Mouse (Mus musculus) intestine, postnatal 0 days (tissue): ENCODE results near the gene Coch. TPM values are rescaled to one million over a fixed set of nuclear protein-coding genes. Genes with fewer than 3 reads are reported as not detected.
A peak's percentile ranks its signal among the peaks of the same experiment; 100 is the strongest.

Experiments
- ATAC-seq: fragments of 200-750 bp; cut with Nextera tagmentation; 2 replicates; pipeline ENCODE4 v1.8.0; 2017; ENCODE audit warnings: mild to moderate bottlenecking, moderate TSS enrichment, moderate library complexity
- H3K27ac ChIP-seq: fragments of 300-500 bp; sonication (generic); 2 replicates; pipeline ENCODE4 v1.5.1; 2014; ENCODE audit warnings: mild to moderate bottlenecking, low read depth, low read length, moderate library complexity
- H3K27me3 ChIP-seq: fragments of 300-500 bp; sonication (generic); replicated peaks from 2 replicates; pipeline ENCODE4 v1.6.1; 2014; ENCODE audit warnings: low read length, mixed read lengths; ENCODE audit not compliant: control insufficient read depth, insufficient read depth
- H3K36me3 ChIP-seq: fragments of 300-500 bp; sonication (generic); 2 replicates; pipeline ENCODE4 v1.6.1; 2014; ENCODE audit warnings: mild to moderate bottlenecking, moderate library complexity; ENCODE audit not compliant: control insufficient read depth, insufficient read depth
- H3K4me1 ChIP-seq: fragments of 300-500 bp; sonication (generic); replicated peaks from 2 replicates; pipeline ENCODE4 v1.6.1; 2014; ENCODE audit warnings: antibody characterized with exemption, low read length, mixed read lengths; ENCODE audit not compliant: control insufficient read depth, insufficient read depth
- H3K4me2 ChIP-seq: fragments of 300-500 bp; sonication (generic); replicated peaks from 2 replicates; pipeline ENCODE4 v1.6.1; 2014; ENCODE audit warnings: low read depth, mild to moderate bottlenecking, moderate library complexity
- H3K4me3 ChIP-seq: fragments of 300-500 bp; sonication (generic); 2 replicates; pipeline ENCODE4 v1.5.1; 2014; ENCODE audit warnings: low read depth, low read length
- H3K9ac ChIP-seq: fragments of 300-500 bp; sonication (generic); 2 replicates; pipeline ENCODE4 v1.6.1; 2014; ENCODE audit warnings: mild to moderate bottlenecking, low read depth, low read length
- H3K9me3 ChIP-seq: fragments of 300-500 bp; sonication (generic); 2 replicates; pipeline ENCODE4 v1.6.1; 2016; ENCODE audit warnings: mixed run types; ENCODE audit not compliant: control insufficient read depth
- CTCF ChIP-seq: sonication (generic); IDR thresholded peaks from 2 replicates; pipeline ENCODE4 v1.5.1; 2016; ENCODE audit warnings: low read depth, mild to moderate bottlenecking, control low read depth, antibody characterized with exemption, moderate library complexity
- WGBS: fragments of 180-500 bp; shearing (Covaris S2); extraction: QIAGEN DNeasy Blood & Tissue Kit; methylation state at CpG from one replicate; pipeline ENCODE4 v1.1.7; 2014; 5-methylcytosine and 5-hydroxymethylcytosine counted together
- polyA plus RNA-seq: library from polyadenylated mRNA; unstranded; fragments of >200 nt; fragmentation: Nextera tagmentation; extraction: Ambion mirVana; gene quantifications from 2 replicates; pipeline ENCODE4 v1.2.1, GENCODE M21; 2015

Gene Coch
- polyA plus RNA-seq, 1 experiment from 2014 or later, result 0.89 TPM

GRCm38 (mm10) chr12:51603306-51603705, 10.2 kb downstream of the Coch start:
- no peak overlapping the region for H3K27ac ChIP-seq
- no peak for TF ChIP-seq CTCF
- no peaks in the 10 kb centered on the region for H3K27me3 ChIP-seq
- H3K4me1 ChIP-seq, result no peaks in the 10 kb centered on the region
- no peak for ATAC-seq
- H3K4me3 ChIP-seq, result no peak overlapping the region
- 92% methylated on average over 10 of the region's 10 CpGs for WGBS
- no peaks in the 10 kb centered on the region for H3K9me3 ChIP-seq
- no peak overlapping the region for H3K4me2 ChIP-seq
- no peak overlapping the region for H3K9ac ChIP-seq
- no peaks in the 10 kb centered on the region for H3K36me3 ChIP-seq

DNA sequence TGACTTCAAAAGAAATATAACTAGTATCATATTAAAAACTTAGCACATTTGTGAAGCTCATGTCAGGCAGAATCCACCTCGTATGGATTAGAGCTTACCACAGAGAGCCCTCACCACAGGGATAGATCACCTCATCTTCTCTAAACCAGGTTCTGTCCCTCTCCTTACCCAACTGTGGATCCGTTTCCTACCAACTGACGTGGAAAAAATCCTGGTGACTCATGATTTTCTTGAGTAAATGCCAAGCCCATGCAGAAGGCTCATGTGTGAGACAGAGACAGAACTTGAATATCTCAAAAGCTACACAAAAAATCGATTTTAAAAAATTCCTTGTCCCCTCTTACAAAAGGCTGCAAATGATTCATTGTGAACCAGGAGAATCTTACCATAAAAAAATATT, 13.0 kb downstream of the Coch start:
- Histone ChIP-seq H3K27ac (no peak overlapping the region), H3K27me3 (no peaks in the 10 kb centered on the region), H3K4me3 (no peak overlapping the region), H3K9ac (no peak overlapping the region), H3K4me1 (no peaks in the 10 kb centered on the region), H3K36me3 (peaks cover 10% of the 10 kb centered on the region), H3K4me2 (no peak overlapping the region), H3K9me3 (no peaks in the 10 kb centered on the region)
- ATAC-seq, result no peak
- WGBS, result 83% methylated on average over 4 of the region's 4 CpGs
- no peak for TF ChIP-seq CTCF

- Histone ChIP-seq H3K9ac (no peak overlapping the region), H3K27ac (no peak overlapping the region), H3K4me2 (no peak overlapping the region), H3K27me3 (no peaks in the 10 kb centered on the region), H3K4me3 (no peak overlapping the region), H3K4me1 (no peaks in the 10 kb centered on the region), H3K9me3 (no peaks in the 10 kb centered on the region), H3K36me3 (peaks cover 39% of the 10 kb centered on the region)
- TF ChIP-seq CTCF, result no peak
- WGBS, result 69% methylated on average over 5 of the region's 5 CpGs
- no peak for ATAC-seq
Measured at GRCm38 (mm10) chr12:51612361-51612760, 19.2 kb downstream of the Coch start.

DNA sequence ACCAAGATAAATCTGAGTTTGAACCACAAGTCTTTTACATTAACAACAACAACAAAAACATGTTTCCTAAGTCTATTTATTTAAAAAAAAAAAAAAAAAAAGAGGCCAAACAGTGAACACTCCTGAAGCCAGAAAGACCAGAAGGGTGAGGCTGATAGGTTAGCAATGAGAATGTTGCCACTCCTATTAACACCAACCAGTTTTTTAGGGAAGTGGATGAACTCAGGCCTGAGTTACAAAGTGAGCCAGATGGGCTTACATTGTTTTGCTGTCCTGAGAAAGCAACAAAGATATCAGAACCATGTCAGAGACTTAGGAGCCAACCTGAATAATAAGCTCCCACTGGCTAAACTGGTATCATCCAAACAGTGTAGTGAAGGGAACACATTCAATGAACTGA, 27.4 kb downstream of the Coch start:
- H3K9me3 ChIP-seq, result no peaks in the 10 kb centered on the region
- peaks cover 11% of the 10 kb centered on the region for H3K36me3 ChIP-seq
- no peak for ATAC-seq
- H3K4me2 ChIP-seq, result no peak overlapping the region
- H3K27me3 ChIP-seq, result no peaks in the 10 kb centered on the region
- H3K4me1 ChIP-seq, result no peaks in the 10 kb centered on the region
- no peak overlapping the region for H3K9ac ChIP-seq
- H3K27ac ChIP-seq, result no peak overlapping the region
- TF ChIP-seq CTCF, result no peak
- H3K4me3 ChIP-seq, result no peak overlapping the region

GRCm38 (mm10) chr12:51621161-51621560, 28.0 kb downstream of the Coch start:
- Histone ChIP-seq H3K4me2 (no peak overlapping the region), H3K4me1 (no peaks in the 10 kb centered on the region), H3K27me3 (no peaks in the 10 kb centered on the region), H3K4me3 (no peak overlapping the region), H3K9ac (no peak overlapping the region), H3K27ac (no peak overlapping the region), H3K9me3 (no peaks in the 10 kb centered on the region), H3K36me3 (peaks cover 11% of the 10 kb centered on the region)
- no peak for ATAC-seq
- no peak for TF ChIP-seq CTCF
- 85% methylated on average over 5 of the region's 5 CpGs for WGBS

GRCm38 (mm10) chr12:51622670-51623365, 29.7 kb downstream of the Coch start:
- no peak overlapping the region for H3K9ac ChIP-seq
- 80% methylated on average over 5 of the region's 5 CpGs for WGBS
- no peak for ATAC-seq
- no peaks in the 10 kb centered on the region for H3K4me1 ChIP-seq
- no peak overlapping the region for H3K27ac ChIP-seq
- H3K27me3 ChIP-seq, result no peaks in the 10 kb centered on the region
- no peak overlapping the region for H3K4me3 ChIP-seq
- peaks cover 8% of the 10 kb centered on the region; the same call in 1 of the 2 replicates for H3K36me3 ChIP-seq
- peak; percentile 46 for TF ChIP-seq CTCF
- H3K4me2 ChIP-seq, result no peak overlapping the region
- H3K9me3 ChIP-seq, result no peaks in the 10 kb centered on the region

- Histone ChIP-seq H3K36me3 (peaks cover 8% of the 10 kb centered on the region; the same call in 1 of the 2 replicates), H3K9me3 (no peaks in the 10 kb centered on the region), H3K4me2 (no peak overlapping the region), H3K4me1 (no peaks in the 10 kb centered on the region), H3K27ac (no peak overlapping the region), H3K4me3 (no peak overlapping the region), H3K9ac (no peak overlapping the region), H3K27me3 (no peaks in the 10 kb centered on the region)
- ATAC-seq, result no peak
- TF ChIP-seq CTCF, result no peak
Measured at GRCm38 (mm10) chr12:51623366-51623694, 30.2 kb downstream of the Coch start.
